Mouse (Mus musculus) kidney, embryonic 14.5 days (tissue): Measurements from ENCODE around the gene Mettl5. TPM values are rescaled to one million over a fixed set of nuclear protein-coding genes. Genes with fewer than 3 reads are reported as not detected.

Experiments
- ATAC-seq: fragments of 200-750 bp; cut with Nextera tagmentation; 2 replicates; pipeline ENCODE4 v1.8.0; 2017; ENCODE audit warnings: moderate number of reproducible peaks, mild to moderate bottlenecking, moderate TSS enrichment, moderate library complexity; ENCODE audit not compliant: low FRiP score, low TSS enrichment
- H3K27ac ChIP-seq: fragments of 300-500 bp; sonication (generic); 2 replicates; pipeline ENCODE4 v1.5.1; 2014; ENCODE audit warnings: low read depth, mild to moderate bottlenecking, low read length, moderate library complexity, mixed read lengths
- H3K27me3 ChIP-seq: fragments of 300-500 bp; sonication (generic); 2 replicates; pipeline ENCODE4 v1.6.1; 2014; ENCODE audit warnings: mild to moderate bottlenecking, low read length; ENCODE audit not compliant: control insufficient read depth, insufficient read depth
- H3K36me3 ChIP-seq: fragments of 300-500 bp; sonication (generic); 2 replicates; pipeline ENCODE4 v1.6.1; 2014; ENCODE audit warnings: low read length, mixed read lengths; ENCODE audit not compliant: control insufficient read depth, insufficient read depth
- H3K4me1 ChIP-seq: fragments of 300-500 bp; sonication (generic); 2 replicates; pipeline ENCODE4 v1.6.1; 2014; ENCODE audit warnings: low read length, mixed read lengths; ENCODE audit not compliant: control insufficient read depth, insufficient read depth
- H3K4me2 ChIP-seq: fragments of 300-500 bp; sonication (generic); replicated peaks from 2 replicates; pipeline ENCODE4 v1.6.1; 2014; ENCODE audit warnings: low read depth, mild to moderate bottlenecking, low read length
- H3K4me3 ChIP-seq: fragments of 300-500 bp; sonication (generic); 2 replicates; pipeline ENCODE4 v1.5.1; 2014; ENCODE audit warnings: mild to moderate bottlenecking, low read length
- H3K9ac ChIP-seq: fragments of 300-500 bp; sonication (generic); 2 replicates; pipeline ENCODE4 v1.6.1; 2014; ENCODE audit warnings: low read depth, mild to moderate bottlenecking, low read length, moderate library complexity
- H3K9me3 ChIP-seq: fragments of 300-500 bp; sonication (generic); 2 replicates; pipeline ENCODE4 v1.6.1; 2016; ENCODE audit warnings: low read length; ENCODE audit not compliant: control insufficient read depth
- WGBS: fragments of 180-500 bp; shearing (Covaris S2); extraction: QIAGEN DNeasy Blood & Tissue Kit; methylation state at CpG from one replicate; pipeline ENCODE4 v1.1.7; 2014; 5-methylcytosine and 5-hydroxymethylcytosine counted together
- polyA plus RNA-seq: library from polyadenylated mRNA; unstranded; fragments of >200 nt; fragmentation: Nextera tagmentation; extraction: Ambion mirVana; gene quantifications from 2 replicates; pipeline ENCODE4 v1.2.1, GENCODE M21; 2014

Gene Mettl5
- polyA plus RNA-seq, 1 experiment from 2014 or later = 47.8 TPM

DNA sequence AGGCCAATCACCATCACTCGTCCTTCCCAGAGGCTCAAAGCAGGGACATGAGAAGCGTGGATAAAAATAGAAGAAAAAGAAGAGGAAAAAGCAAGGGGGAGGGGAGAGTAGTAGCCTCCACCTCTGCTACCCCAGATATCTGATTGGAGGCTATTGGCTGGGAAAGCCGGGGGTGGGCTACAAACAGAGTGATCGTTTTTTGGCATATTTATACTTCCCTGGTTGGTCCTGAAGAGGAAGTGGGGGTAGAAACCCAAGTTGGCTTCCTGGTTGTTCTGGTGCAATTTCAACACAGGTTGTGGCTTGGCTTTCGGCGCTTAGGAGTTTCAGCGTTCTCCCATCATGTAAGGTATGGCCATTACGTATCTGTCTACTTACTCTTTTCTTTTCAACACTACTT is 63.7 kb downstream of the Mettl5 start, which contains the start of gene Klhl23:
Gene Klhl23, plus strand, starts transcription at position 234 of the 400 bp plus-strand sequence.
- Histone ChIP-seq H3K4me3 (peak within 1 kb of the TSS; percentile 66), H3K4me1 (no peaks in the 10 kb centered on the region), H3K4me2 (peak within 1 kb of the TSS; percentile 52), H3K27me3 (no peaks in the 10 kb centered on the region), H3K9me3 (no peaks in the 10 kb centered on the region), H3K27ac (peak within 1 kb of the TSS; percentile 82), H3K36me3 (peaks cover 18% of the 10 kb centered on the region; the same call in 1 of the 2 replicates), H3K9ac (peak within 1 kb of the TSS; percentile 96)
- 7% methylated on average over 8 of the region's 8 CpGs for WGBS
- ATAC-seq = peak; percentile 18; the same call in 1 of the 2 replicates

Other genes with a start within 250 kb of the Mettl5 start
- 19.7 and 24.1 TPM in 2 replicates for gene Bbs5, start 238.4 kb downstream of the Mettl5 start, polyA plus RNA-seq
- gene Klhl41, start 215.5 kb downstream of the Mettl5 start, polyA plus RNA-seq = 0.32 and 0.39 TPM in 2 replicates
- 10.2 and 18.4 TPM in 2 replicates for gene Fastkd1, start 172.1 kb downstream of the Mettl5 start, polyA plus RNA-seq
- 151 and 156 TPM in 2 replicates for gene Ppig, start 163.1 kb downstream of the Mettl5 start, polyA plus RNA-seq
- 3.0 and 3.2 TPM in 2 replicates for gene Ccdc173, start 96.0 kb downstream of the Mettl5 start, polyA plus RNA-seq
- 21.7 and 25.1 TPM in 2 replicates for gene Phospho2, start 96.0 kb downstream of the Mettl5 start, polyA plus RNA-seq
- gene Klhl23, start 63.7 kb downstream of the Mettl5 start, polyA plus RNA-seq = 26.2 and 32.8 TPM in 2 replicates
- 387 and 489 TPM in 2 replicates for gene Ssb, start 24.1 kb downstream of the Mettl5 start, polyA plus RNA-seq
- 18.6 and 20.7 TPM in 2 replicates for gene Ubr3, start 11.6 kb upstream of the Mettl5 start, polyA plus RNA-seq
- 0.39 and 0.77 TPM in 2 replicates for gene Myo3b, start 153.5 kb upstream of the Mettl5 start, polyA plus RNA-seq